Mouse (Mus musculus) brain, adult 2 months (tissue): Measurements from ENCODE around the gene Foxk1.

Experiments used
- DNase-seq: peaks from one replicate; pipeline ENCODE4 v3.0.0; 2011; ENCODE audit warnings: low read depth, low spot score

Gene Foxk1

GRCm38 (mm10) chr5:142478829-142479435 lies 77.6 kb downstream of the Foxk1 start:
- DNase-seq: peak; percentile 90

DNA sequence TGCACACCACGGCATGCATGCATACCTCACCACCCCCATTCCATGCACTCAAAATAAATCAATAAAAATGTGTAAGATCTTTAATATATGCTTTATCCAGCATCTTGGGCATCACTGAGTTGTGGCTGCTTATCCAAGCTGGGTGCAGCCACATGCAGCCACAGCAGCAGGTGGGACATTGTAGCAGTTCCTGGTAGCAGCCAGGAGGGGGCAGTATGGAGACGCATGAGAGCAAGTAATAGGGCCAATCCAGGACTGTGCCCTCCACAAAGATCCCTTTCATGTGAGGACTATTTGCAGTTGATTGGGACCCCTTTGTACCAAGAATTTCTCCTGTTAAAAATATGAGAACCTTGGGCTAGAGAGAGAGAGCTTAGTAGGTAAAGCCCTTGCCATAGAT lies 81.2 kb downstream of the Foxk1 start:
- DNase-seq: peak; percentile 53

DNA sequence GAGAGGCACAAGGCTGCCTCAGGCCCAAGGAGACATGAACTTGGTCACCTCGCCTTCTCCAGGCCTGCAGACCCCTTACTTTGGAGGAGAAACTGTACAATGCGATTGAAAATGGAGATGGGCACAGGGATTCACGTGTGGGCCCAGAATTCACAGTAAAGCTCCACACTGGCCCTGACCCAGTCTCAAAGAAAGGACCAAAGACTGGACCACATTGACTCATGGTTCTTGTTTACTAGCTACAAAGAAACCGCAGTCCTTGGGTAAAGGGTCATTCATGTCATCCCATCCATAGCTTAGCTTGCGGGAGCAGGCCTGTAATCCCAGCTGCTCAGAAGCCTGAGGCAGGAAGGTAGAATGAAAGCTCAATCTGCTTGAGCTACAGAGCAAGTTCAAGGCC lies 82.3 kb downstream of the Foxk1 start:
- DNase-seq: no peak

GRCm38 (mm10) chr5:142486654-142487053 lies 85.4 kb downstream of the Foxk1 start:
- DNase-seq: no peak

DNA sequence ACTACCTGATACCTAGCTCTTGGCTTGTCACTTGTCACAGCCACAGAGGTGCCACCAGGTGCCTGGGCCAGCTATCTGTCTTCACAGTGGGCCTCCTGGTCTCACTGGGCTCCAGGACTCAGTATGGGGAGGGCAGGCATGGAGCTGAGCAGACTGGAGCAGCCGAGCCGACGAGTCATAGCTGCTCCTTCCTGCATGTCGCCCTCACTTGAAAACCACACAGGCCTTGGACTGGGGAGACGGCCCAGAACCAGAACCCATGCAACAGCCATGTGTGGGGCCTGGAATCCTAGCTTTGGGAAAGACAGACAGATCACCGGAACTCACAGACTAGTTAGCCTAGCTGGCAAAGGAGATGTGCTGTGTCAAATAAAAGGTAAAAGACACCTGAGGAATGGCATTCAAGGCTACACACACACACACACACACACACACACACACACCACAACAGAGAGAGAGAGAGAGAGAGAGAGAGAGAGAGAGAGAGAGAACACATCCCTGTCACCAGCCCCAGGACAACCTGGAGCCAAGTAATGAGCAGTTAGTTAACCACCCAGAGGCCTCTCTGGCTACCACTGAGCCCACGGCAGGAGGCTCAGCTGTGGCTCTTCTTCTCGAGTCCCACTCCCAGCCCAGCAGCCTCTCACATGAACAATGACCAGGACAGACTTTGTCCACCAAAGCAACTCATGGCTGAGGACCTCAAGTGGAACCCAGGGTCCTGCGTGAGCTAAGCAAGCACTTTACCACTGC lies 88.8 kb downstream of the Foxk1 start:
- no peak for DNase-seq

- DNase-seq: no peak
These were observed 92.0 kb downstream of the Foxk1 start for GRCm38 (mm10) chr5:142493307-142493706.

DNA sequence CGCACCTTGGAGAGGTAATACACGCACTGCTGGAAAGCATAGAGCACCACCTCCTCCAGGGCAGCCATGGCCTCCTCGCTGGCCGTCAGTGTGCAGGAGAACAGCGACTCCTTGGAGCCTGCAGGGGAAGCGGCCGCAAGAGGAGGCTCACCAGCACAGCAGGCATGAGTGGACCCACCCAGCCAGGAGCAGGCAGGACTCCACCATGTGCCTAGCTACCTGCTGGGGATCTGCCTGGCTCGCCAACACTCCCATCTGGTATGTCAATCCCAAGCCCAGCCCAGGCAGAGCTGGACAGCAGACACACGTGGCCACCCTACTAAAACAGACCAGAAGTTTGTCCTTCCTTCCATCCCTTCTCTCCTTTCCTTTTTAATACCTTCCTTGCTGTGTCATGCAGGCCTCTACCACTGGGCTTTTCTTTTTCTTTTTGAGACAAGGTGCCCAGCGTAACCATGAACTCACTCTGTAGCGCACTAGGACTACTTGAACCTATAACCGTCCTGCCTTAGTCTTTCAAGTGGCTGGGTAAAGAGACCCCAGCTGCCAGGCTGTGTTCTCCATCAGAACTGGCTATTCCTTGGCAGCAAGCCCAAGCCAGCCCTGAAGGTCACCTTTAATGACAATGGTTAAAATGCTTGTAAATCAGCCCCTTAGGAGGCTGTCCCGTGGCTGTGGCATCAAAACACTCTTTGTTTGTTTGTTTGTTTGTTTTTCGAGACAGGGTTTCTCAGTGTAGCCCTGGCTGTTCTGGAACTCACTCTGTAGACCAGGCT lies 94.2 kb downstream of the Foxk1 start:
- DNase-seq: peak; percentile 79

DNA sequence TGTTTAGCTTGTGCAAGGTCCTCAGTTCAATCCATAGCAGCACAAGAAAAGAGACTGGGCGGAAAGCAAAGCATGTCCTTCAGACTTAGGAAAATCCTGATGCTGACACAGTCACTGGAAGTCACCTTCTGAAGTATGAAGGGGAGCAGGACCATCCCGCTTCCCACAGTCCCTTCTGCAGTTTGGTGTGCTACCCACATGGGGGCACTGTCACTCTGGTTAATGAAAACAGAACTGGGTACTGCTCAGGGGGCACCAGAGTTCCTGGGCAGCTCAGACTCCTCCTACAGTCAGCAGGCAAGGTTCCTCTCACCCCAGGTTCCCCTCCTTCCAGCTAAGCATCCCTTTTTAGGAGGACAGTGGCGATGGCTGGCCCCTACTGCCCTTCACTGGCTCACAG lies 97.7 kb downstream of the Foxk1 start:
- DNase-seq: peak; percentile 62

DNA sequence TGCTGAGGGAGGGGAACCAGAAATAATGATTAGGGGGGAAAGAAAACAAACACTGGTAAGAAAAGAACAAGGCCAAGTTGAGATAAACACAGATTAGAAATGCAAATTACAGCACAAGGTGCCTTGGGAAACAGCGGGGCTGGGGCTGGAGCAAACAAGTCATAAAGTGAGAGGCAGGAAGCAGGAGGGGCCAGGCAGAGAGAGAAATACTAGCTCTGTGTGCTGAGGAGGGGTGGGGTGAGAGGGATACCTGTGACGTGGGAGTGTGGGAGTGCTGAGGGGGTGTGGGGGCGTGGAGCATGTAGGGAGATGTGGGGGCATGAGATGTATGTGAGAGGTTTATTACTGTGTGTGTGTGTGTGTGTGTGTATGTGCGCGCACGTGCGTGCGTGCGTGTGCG lies 99.6 kb downstream of the Foxk1 start:
- DNase-seq: no peak

DNA sequence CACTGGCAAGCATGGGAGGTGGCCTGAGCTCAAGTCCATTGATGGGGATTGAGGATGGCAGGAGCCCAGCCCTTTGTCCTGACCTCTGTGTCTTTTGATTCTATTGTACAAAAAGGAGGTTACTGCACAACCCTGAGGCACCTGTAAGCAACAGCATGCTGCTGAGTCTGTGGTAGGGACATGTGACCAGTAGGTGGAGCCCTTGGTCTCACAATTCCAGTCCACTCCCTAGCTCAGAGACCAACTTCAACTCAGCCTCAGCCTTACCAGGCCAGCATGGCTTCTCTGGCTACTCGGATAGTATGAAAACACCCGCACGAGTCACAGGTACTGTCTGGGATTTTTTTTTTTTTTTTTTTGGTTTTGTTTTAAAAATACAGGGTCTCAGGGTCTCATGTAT lies 101.1 kb downstream of the Foxk1 start:
- peak; percentile 98 for DNase-seq

GRCm38 (mm10) chr5:142504175-142504574 lies 102.9 kb downstream of the Foxk1 start:
- peak; percentile 67 for DNase-seq

DNA sequence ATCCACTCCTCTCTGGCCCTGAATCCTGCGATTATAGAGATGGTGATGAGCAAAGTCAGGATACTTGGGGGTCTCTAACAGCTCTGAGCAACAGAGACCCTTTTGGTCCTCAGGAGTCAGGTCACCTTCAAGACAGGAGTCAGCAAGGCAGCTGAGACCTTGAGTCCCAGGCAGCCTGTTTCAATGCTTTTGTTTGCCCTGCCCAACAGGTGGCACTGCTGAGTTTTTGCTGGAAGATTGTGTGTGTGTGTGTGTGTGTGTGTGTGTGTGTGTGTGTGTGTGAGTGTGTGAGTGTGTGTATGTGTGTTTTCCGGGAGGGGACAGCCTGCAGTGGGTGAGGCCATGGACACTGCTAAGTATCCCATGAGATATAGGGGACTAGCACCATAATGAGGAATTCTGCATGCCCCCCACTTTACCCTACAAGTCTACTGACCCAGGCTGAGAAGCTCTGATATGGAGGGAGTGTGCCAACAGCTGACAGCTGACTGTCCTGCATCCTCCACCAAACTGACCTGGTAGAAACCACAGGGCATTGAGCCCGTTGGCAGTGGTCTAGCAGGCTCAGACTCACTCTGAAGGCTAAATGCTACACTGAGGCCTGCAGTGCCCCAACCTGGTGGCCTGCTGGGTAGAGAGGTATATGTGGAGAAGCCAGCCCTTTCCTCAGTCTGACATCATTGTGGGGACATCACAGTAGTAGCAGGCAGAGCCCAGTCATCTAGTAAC lies 104.6 kb downstream of the Foxk1 start:
- DNase-seq: peak; percentile 62

DNA sequence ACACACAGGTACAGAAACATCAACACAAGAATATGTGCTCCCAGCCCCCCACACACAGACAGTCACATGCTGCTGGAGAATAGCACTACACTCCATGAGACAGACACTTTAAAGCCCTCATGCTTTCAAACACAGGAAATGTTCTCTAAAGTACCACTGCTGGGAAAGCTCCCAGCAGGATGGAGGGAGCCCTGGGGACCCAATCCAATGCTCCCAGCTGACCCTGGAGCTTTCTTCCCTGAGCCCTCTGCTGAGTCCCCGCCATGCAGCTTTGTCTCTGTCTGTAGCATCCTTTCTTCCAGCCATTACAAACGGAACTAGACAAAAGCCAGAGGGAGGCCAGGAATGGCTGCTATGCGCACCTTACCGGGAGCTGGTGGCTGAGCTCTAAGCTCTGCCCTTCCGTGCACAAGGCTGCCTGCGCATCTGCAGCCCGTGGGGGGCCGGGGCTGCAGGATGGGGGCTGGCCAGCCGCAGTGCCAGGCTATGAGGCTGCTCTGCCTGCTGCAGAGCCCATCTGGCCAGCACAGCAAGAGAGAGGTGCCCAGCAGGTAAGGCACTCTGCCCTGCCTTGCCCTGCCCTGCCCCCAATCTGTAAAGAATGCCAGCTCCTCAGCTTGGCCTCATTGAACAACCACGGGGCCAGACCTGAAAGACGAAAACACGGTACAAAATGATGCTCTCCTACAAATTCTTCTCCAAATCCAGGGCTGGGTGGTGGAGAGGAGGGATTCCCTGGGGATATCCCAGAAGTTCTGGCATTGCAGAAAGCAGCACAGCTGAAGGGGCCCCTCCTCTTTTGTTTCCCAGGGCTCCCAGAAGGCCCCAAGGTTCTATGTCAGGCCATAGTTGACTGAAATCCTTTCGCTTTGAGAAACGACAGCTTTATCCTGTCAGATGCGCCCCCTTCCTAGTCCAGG lies 108.1 kb downstream of the Foxk1 start:
- peak; percentile 86 for DNase-seq

DNA sequence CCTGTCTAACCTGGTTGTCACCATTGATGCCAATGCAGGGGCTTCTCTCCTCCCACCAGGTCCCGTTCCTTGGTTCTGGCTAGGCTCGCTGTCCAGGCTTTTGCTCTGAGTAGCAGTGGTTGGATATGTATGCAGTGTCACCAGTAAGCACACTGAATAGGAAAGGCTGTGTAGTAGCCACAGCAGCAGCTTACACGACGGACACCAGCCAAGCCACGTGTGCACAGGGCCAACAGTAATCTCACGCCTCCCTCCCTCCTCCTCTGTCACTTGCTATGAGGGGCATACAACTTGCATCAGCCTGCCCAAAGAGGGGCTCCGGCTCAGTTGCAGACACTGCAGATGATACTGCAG lies 108.7 kb downstream of the Foxk1 start:
- peak; percentile 19 for DNase-seq
